Mouse (Mus musculus) ES-E14 (cell line): Measurements from ENCODE around the gene Nprl3. TPM values are rescaled to one million over a fixed set of nuclear protein-coding genes. Genes with fewer than 3 reads are reported as not detected.

Source experiments
- DNase-seq: peaks from one replicate; pipeline ENCODE4 v3.0.0-alpha.2; 2013; ENCODE audit warnings: low read depth, low spot score
- H3K27ac ChIP-seq: 2 replicates; pipeline ENCODE4 v1.5.1; 2012; ENCODE audit warnings: low read depth, mild to moderate bottlenecking, low read length, moderate library complexity, mixed read lengths; ENCODE audit not compliant: poor library complexity, insufficient read depth, severe bottlenecking
- H3K36me3 ChIP-seq: 2 replicates; pipeline ENCODE4 v1.6.1; 2012; ENCODE audit warnings: mild to moderate bottlenecking, low read length, moderate library complexity, mixed read lengths; ENCODE audit not compliant: control insufficient read depth, poor library complexity, insufficient read depth, severe bottlenecking
- H3K4me1 ChIP-seq, 2 experiments: fragments of 150-350 bp in 1 of 2; sonication (generic) in 1 of 2; 2 replicates each; pipeline ENCODE4 v1.6.1; 2012; ENCODE audit warnings: low read length in 2 of 2, mild to moderate bottlenecking in 1 of 2, mixed read lengths in 1 of 2; ENCODE audit not compliant: control insufficient read depth in 2 of 2, insufficient read depth in 2 of 2, poor library complexity in 1 of 2
- H3K4me3 ChIP-seq, 2 experiments: fragments of 150-350 bp in 1 of 2; sonication (generic) in 1 of 2; 2 replicates each; pipeline ENCODE4 v1.5.1; 2012; ENCODE audit warnings: low read length in 2 of 2, low read depth in 1 of 2, mild to moderate bottlenecking in 1 of 2, mixed read lengths in 1 of 2; ENCODE audit not compliant: insufficient read depth in 1 of 2, poor library complexity in 1 of 2, severe bottlenecking in 1 of 2
- H3K9ac ChIP-seq: 2 replicates; pipeline ENCODE4 v1.6.1; 2012; ENCODE audit warnings: low read depth, mild to moderate bottlenecking, low read length, mixed read lengths; ENCODE audit not compliant: poor library complexity, insufficient read depth, severe bottlenecking
- H3K9me3 ChIP-seq: fragments of 150-350 bp; sonication (generic); 2 replicates; pipeline ENCODE4 v1.6.1; 2012; ENCODE audit warnings: low read depth, mild to moderate bottlenecking, low read length; ENCODE audit not compliant: control insufficient read depth, insufficient read depth
- CHD2 ChIP-seq: IDR thresholded peaks from 2 replicates; pipeline ENCODE4 v1.6.1; 2014; ENCODE audit warnings: mild to moderate bottlenecking, low read depth, low read length, inconsistent platforms
- HCFC1 ChIP-seq: IDR thresholded peaks from 2 replicates; pipeline ENCODE4 v1.6.1; 2012; ENCODE audit warnings: low read length, inconsistent platforms, borderline replicate concordance; ENCODE audit not compliant: insufficient read depth
- MAFK ChIP-seq: IDR thresholded peaks from 2 replicates; pipeline ENCODE4 v1.6.1; 2014; ENCODE audit warnings: mild to moderate bottlenecking, low read depth, low read length, inconsistent platforms; ENCODE audit not compliant: insufficient read depth
- ZC3H11A ChIP-seq: IDR thresholded peaks from 2 replicates; pipeline ENCODE4 v1.6.1; 2012; ENCODE audit warnings: low read depth, mild to moderate bottlenecking, inconsistent platforms, low read length, borderline replicate concordance
- ZNF384 ChIP-seq: IDR thresholded peaks from 2 replicates; pipeline ENCODE4 v1.6.1; 2012; ENCODE audit warnings: low read depth, low read length, inconsistent platforms
- in situ Hi-C, 2 experiments: fragments of 600-800 bp; cut with MboI; formaldehyde crosslinking; loops; one replicate each; pipeline ENCODE4 v1.15.1; 2025; ENCODE audit warnings: low sequenced_read_pairs in 2 of 2, inconsistent platforms in 1 of 2; ENCODE audit not compliant: unreplicated experiment in 2 of 2
- total RNA-seq: library from RNA; depleted of rRNA; stranded (reverse); fragments of 300-350 nt; gene quantifications from 2 replicates; pipeline ENCODE4 v1.2.3, GENCODE M21; 2012

The Nprl3 gene
- total RNA-seq, 1 experiment, result 47.2 TPM

- Histone ChIP-seq H3K9me3 (no peaks in the 10 kb centered on the region), H3K36me3 (peaks cover 4% of the 10 kb centered on the region; the same call in 1 of the 2 replicates), H3K9ac (no peak overlapping the region), H3K4me1 (no peaks in the 10 kb centered on the region), H3K27ac (no peak overlapping the region), H3K4me3 (no peak overlapping the region)
- in situ Hi-C loops, result no loop called here
- no peak for DNase-seq
- TF ChIP-seq ZC3H11A, result no peak
- TF ChIP-seq HCFC1, result no peak
- TF ChIP-seq ZNF384, result no peak
- TF ChIP-seq CHD2, result no peak
- TF ChIP-seq MAFK, result no peak
Measured at GRCm38 (mm10) chr11:32256146-32256545, 11.4 kb downstream of the Nprl3 start.

- peaks cover 9% of the 10 kb centered on the region for H3K36me3 ChIP-seq
- TF ChIP-seq HCFC1 (no peak), ZNF384 (no peak), CHD2 (no peak), MAFK (no peak), ZC3H11A (no peak)
- no peak for DNase-seq
Measured at GRCm38 (mm10) chr11:32253121-32253520, 14.4 kb downstream of the Nprl3 start.

GRCm38 (mm10) chr11:32250880-32251763 is 16.4 kb downstream of the Nprl3 start:
- in situ Hi-C loops, result no loop called here
- H3K4me3 ChIP-seq, result no peak overlapping the region
- no peak for DNase-seq
- H3K9me3 ChIP-seq, result no peaks in the 10 kb centered on the region
- H3K27ac ChIP-seq, result no peak overlapping the region
- peaks cover 15% of the 10 kb centered on the region for H3K36me3 ChIP-seq
- no peak overlapping the region for H3K9ac ChIP-seq
- TF ChIP-seq HCFC1, result no peak
- no peak for TF ChIP-seq ZNF384
- no peak for TF ChIP-seq MAFK
- no peak for TF ChIP-seq CHD2
- no peak for TF ChIP-seq ZC3H11A
- no peaks in the 10 kb centered on the region for H3K4me1 ChIP-seq

More at GRCm38 (mm10) chr11:32253121-32253520, 14.4 kb downstream of the Nprl3 start:
- Histone ChIP-seq H3K9me3 (no peaks in the 10 kb centered on the region), H3K4me1 (no peaks in the 10 kb centered on the region), H3K4me3 (no peak overlapping the region), H3K27ac (no peak overlapping the region), H3K9ac (no peak overlapping the region)
- in situ Hi-C loops, result no loop called here

- Histone ChIP-seq H3K36me3 (peaks cover 17% of the 10 kb centered on the region), H3K9ac (no peak overlapping the region), H3K4me3 (no peak overlapping the region), H3K9me3 (no peaks in the 10 kb centered on the region), H3K27ac (no peak overlapping the region), H3K4me1 (peaks cover 0 to 2% of the 10 kb centered on the region in 2 experiments; a peak in 1 of 4 replicates)
- TF ChIP-seq ZNF384 (no peak), ZC3H11A (no peak), HCFC1 (no peak), CHD2 (no peak), MAFK (no peak)
- DNase-seq, result no peak
- in situ Hi-C loops, result no loop called here
Measured at GRCm38 (mm10) chr11:32248350-32248749, 19.2 kb downstream of the Nprl3 start.
